Mouse (Mus musculus): ENCODE measurements around the gene Fgfr1op. TPM values are rescaled to one million over a fixed set of nuclear protein-coding genes. Genes with fewer than 3 reads are reported as not detected.
"Not testable (repeated sequence)": the region's sequence is repeated elsewhere in the genome, so short reads cannot be mapped to it uniquely, and the experiment has no call there.

Gene Fgfr1op
- polyA plus RNA-seq, 1 experiment from 2014 or later, result 37.8 TPM

GRCm38 (mm10) chr17:8147439-8148316 lies 17.6 kb upstream of the Fgfr1op start, which contains the start of the genes Gm49673 and Rnaset2a:
TSS of gene Gm49673 (minus strand) at chr17:8147788.
TSS of gene Rnaset2a (minus strand) at chr17:8148097.
- not testable (repeated sequence) for H3K36me3 ChIP-seq, H3K27ac ChIP-seq, H3K9me3 ChIP-seq, H3K27me3 ChIP-seq, H3K4me1 ChIP-seq
- ATAC-seq (ENCODE audit: low FRiP score, low read depth), result peak; percentile 98
- Histone ChIP-seq H3K4me3 (peak within 1 kb of the TSS; percentile 55), H3K4me2 (replicated peaks) (peak within 1 kb of the TSS; percentile 58), H3K9ac (peak within 1 kb of the TSS; percentile 68)
- under 1% methylated on average over 46 of the region's 67 CpGs for WGBS

- not testable (repeated sequence) for H3K4me1 ChIP-seq; H3K9me3 ChIP-seq; H3K27me3 ChIP-seq; H3K27ac ChIP-seq; H3K4me2 ChIP-seq (replicated peaks); ATAC-seq (ENCODE audit: low FRiP score, low read depth); H3K4me3 ChIP-seq; H3K9ac ChIP-seq; H3K36me3 ChIP-seq
- 60% methylated on average over 7 of the region's 7 CpGs for WGBS
Measured at GRCm38 (mm10) chr17:8155010-8155409, 10.3 kb upstream of the Fgfr1op start.

- 100% methylated on average over 1 of the region's 8 CpGs for WGBS
Measured at GRCm38 (mm10) chr17:8155982-8156381, 9.3 kb upstream of the Fgfr1op start.

GRCm38 (mm10) chr17:8158627-8159026 lies 6.7 kb upstream of the Fgfr1op start:
- not testable (repeated sequence) for H3K4me1 ChIP-seq; H3K9me3 ChIP-seq; H3K27ac ChIP-seq; H3K4me3 ChIP-seq; H3K27me3 ChIP-seq; H3K4me2 ChIP-seq (replicated peaks); ATAC-seq (ENCODE audit: low FRiP score, low read depth); H3K36me3 ChIP-seq; H3K9ac ChIP-seq
- 60% methylated on average over 1 of the region's 1 CpGs for WGBS

More at GRCm38 (mm10) chr17:8155982-8156381, 9.3 kb upstream of the Fgfr1op start:
- H3K4me1 ChIP-seq; H3K9ac ChIP-seq; ATAC-seq (ENCODE audit: low FRiP score, low read depth); H3K27ac ChIP-seq; H3K27me3 ChIP-seq; H3K9me3 ChIP-seq; H3K4me3 ChIP-seq; H3K4me2 ChIP-seq (replicated peaks); H3K36me3 ChIP-seq: not testable (repeated sequence)

GRCm38 (mm10) chr17:8160969-8161368 lies 4.3 kb upstream of the Fgfr1op start:
- H3K36me3 ChIP-seq; H3K9ac ChIP-seq; H3K27ac ChIP-seq; ATAC-seq (ENCODE audit: low FRiP score, low read depth); H3K9me3 ChIP-seq; H3K4me2 ChIP-seq (replicated peaks); H3K4me3 ChIP-seq; H3K4me1 ChIP-seq; H3K27me3 ChIP-seq: not testable (repeated sequence)
- 43% methylated on average over 3 of the region's 3 CpGs for WGBS

GRCm38 (mm10) chr17:8165608-8165945 lies 276 bp downstream of the Fgfr1op start:
- peak overlapping the region; percentile 69 for H3K9ac ChIP-seq

GRCm38 (mm10) chr17:8165977-8166376 lies 676 bp downstream of the Fgfr1op start:
- not testable (repeated sequence) for H3K27ac ChIP-seq; H3K9ac ChIP-seq; H3K4me1 ChIP-seq; H3K9me3 ChIP-seq; ATAC-seq (ENCODE audit: low FRiP score, low read depth); H3K27me3 ChIP-seq
- H3K4me3 ChIP-seq, result peak overlapping the region; percentile 54
- under 1% methylated on average over 11 of the region's 11 CpGs for WGBS
- peaks cover 18% of the 10 kb centered on the region for H3K36me3 ChIP-seq
- peak overlapping the region; percentile 55 for H3K4me2 ChIP-seq (replicated peaks)

More at GRCm38 (mm10) chr17:8165608-8165945, 276 bp downstream of the Fgfr1op start:
- WGBS, result under 1% methylated on average over 38 of the region's 42 CpGs
- not testable (repeated sequence) for H3K9me3 ChIP-seq, H3K27me3 ChIP-seq, H3K27ac ChIP-seq, H3K4me1 ChIP-seq
- peak; percentile 38; the same call in 1 of the 2 replicates for ATAC-seq (ENCODE audit: low FRiP score, low read depth)
- peak overlapping the region; percentile 55 for H3K4me2 ChIP-seq (replicated peaks)
- H3K36me3 ChIP-seq, result peaks cover 14% of the 10 kb centered on the region
- peak overlapping the region; percentile 54 for H3K4me3 ChIP-seq

- not testable (repeated sequence) for H3K9me3 ChIP-seq; H3K27ac ChIP-seq; ATAC-seq (ENCODE audit: low FRiP score, low read depth); H3K27me3 ChIP-seq; H3K4me1 ChIP-seq; H3K9ac ChIP-seq
- peaks cover 20% of the 10 kb centered on the region for H3K36me3 ChIP-seq
- peak overlapping the region; percentile 55 for H3K4me2 ChIP-seq (replicated peaks)
- 32% methylated on average over 2 of the region's 3 CpGs for WGBS
- H3K4me3 ChIP-seq, result peak overlapping the region; percentile 54
Measured at GRCm38 (mm10) chr17:8166454-8166853, 1.2 kb downstream of the Fgfr1op start.

- 95% methylated on average over 7 of the region's 8 CpGs for WGBS
- not testable (repeated sequence) for H3K4me3 ChIP-seq; H3K27me3 ChIP-seq; H3K4me2 ChIP-seq (replicated peaks); H3K9ac ChIP-seq; H3K27ac ChIP-seq; ATAC-seq (ENCODE audit: low FRiP score, low read depth); H3K9me3 ChIP-seq; H3K4me1 ChIP-seq
- peaks cover 30% of the 10 kb centered on the region for H3K36me3 ChIP-seq
Measured at GRCm38 (mm10) chr17:8167436-8167835, 2.1 kb downstream of the Fgfr1op start.

GRCm38 (mm10) chr17:8170331-8170730 lies 5.0 kb downstream of the Fgfr1op start:
- peaks cover 48% of the 10 kb centered on the region for H3K36me3 ChIP-seq
- no peak for ATAC-seq (ENCODE audit: low FRiP score, low read depth)

GRCm38 (mm10) chr17:8171081-8171480 lies 5.8 kb downstream of the Fgfr1op start:
- Histone ChIP-seq H3K4me2 (replicated peaks) (no peak overlapping the region), H3K27ac (no peak overlapping the region), H3K27me3 (no peaks in the 10 kb centered on the region), H3K4me1 (no peaks in the 10 kb centered on the region), H3K36me3 (peaks cover 56% of the 10 kb centered on the region), H3K9ac (no peak overlapping the region), H3K9me3 (no peaks in the 10 kb centered on the region), H3K4me3 (no peak overlapping the region)
- ATAC-seq (ENCODE audit: low FRiP score, low read depth), result no peak
- WGBS, result 46% methylated on average over 4 of the region's 4 CpGs

More at GRCm38 (mm10) chr17:8170331-8170730, 5.0 kb downstream of the Fgfr1op start:
- Histone ChIP-seq H3K4me1 (no peaks in the 10 kb centered on the region), H3K27ac (no peak overlapping the region), H3K9me3 (no peaks in the 10 kb centered on the region), H3K4me3 (no peak overlapping the region), H3K27me3 (no peaks in the 10 kb centered on the region), H3K9ac (no peak overlapping the region), H3K4me2 (replicated peaks) (no peak overlapping the region)
- WGBS, result 79% methylated on average over 7 of the region's 7 CpGs

GRCm38 (mm10) chr17:8177090-8177489 lies 11.8 kb downstream of the Fgfr1op start:
- H3K4me1 ChIP-seq, result no peaks in the 10 kb centered on the region
- no peaks in the 10 kb centered on the region for H3K27me3 ChIP-seq
- peaks cover 78% of the 10 kb centered on the region for H3K36me3 ChIP-seq
- no peak for ATAC-seq (ENCODE audit: low FRiP score, low read depth)
- no peak overlapping the region for H3K27ac ChIP-seq
- 92% methylated on average over 5 of the region's 5 CpGs for WGBS
- H3K9me3 ChIP-seq, result no peaks in the 10 kb centered on the region
- H3K9ac ChIP-seq, result no peak overlapping the region
- no peak overlapping the region for H3K4me2 ChIP-seq (replicated peaks)
- no peak overlapping the region for H3K4me3 ChIP-seq
